Mouse (Mus musculus) small intestine, adult 2 months (tissue): ENCODE data around the gene Tex14. TPM values are rescaled to one million over a fixed set of nuclear protein-coding genes. Genes with fewer than 3 reads are reported as not detected.
A peak's percentile ranks its signal among the peaks of the same experiment; 100 is the strongest.
"Not testable (repeated sequence)": the region's sequence is repeated elsewhere in the genome, so short reads cannot be mapped to it uniquely, and the experiment has no call there.

Source experiments
- H3K27ac ChIP-seq: fragments of 200-500 bp; 2 replicates; pipeline ENCODE4 v1.5.1; 2012; ENCODE audit warnings: low read depth, low read length, control low read depth, inconsistent platforms; ENCODE audit not compliant: insufficient read depth
- H3K27me3 ChIP-seq: fragments of 200-500 bp; 2 replicates; pipeline ENCODE4 v1.6.1; 2012; ENCODE audit warnings: mild to moderate bottlenecking, moderate library complexity, low read length, inconsistent platforms; ENCODE audit not compliant: control insufficient read depth, insufficient read depth
- H3K36me3 ChIP-seq: fragments of 200-500 bp; 2 replicates; pipeline ENCODE4 v1.6.1; 2012; ENCODE audit warnings: mild to moderate bottlenecking, low read length, control low read depth, inconsistent platforms; ENCODE audit not compliant: control insufficient read depth, insufficient read depth
- H3K4me1 ChIP-seq: fragments of 200-500 bp; 2 replicates; pipeline ENCODE4 v1.6.1; 2012; ENCODE audit warnings: low read length, inconsistent platforms, mixed read lengths; ENCODE audit not compliant: control insufficient read depth, insufficient read depth, insufficient read length
- H3K4me3 ChIP-seq: fragments of 200-500 bp; 2 replicates; pipeline ENCODE4 v1.5.1; 2012; ENCODE audit warnings: low read depth, mild to moderate bottlenecking, control low read depth, inconsistent platforms, low read length, moderate library complexity
- CTCF ChIP-seq: fragments of 200-500 bp; IDR thresholded peaks from 2 replicates; pipeline ENCODE4 v1.5.1; 2012; ENCODE audit warnings: low read depth, mild to moderate bottlenecking, control low read depth, inconsistent platforms, low read length, moderate library complexity, mixed read lengths; ENCODE audit not compliant: insufficient replicate concordance, insufficient read length; ENCODE audit errors: extremely low read depth
- POLR2A ChIP-seq: fragments of 200-500 bp; IDR thresholded peaks from 2 replicates; pipeline ENCODE4 v1.6.1; 2012; ENCODE audit warnings: low read depth, mild to moderate bottlenecking, control low read depth, inconsistent platforms, low read length, moderate library complexity
- WGBS: fragments of 180-500 bp; shearing (Covaris S2); methylation state at CpG from one replicate; pipeline ENCODE4 v1.1.7; 2018; 5-methylcytosine and 5-hydroxymethylcytosine counted together
- polyA plus RNA-seq: library from polyadenylated mRNA; depleted of rRNA; stranded (reverse); fragments of >200 nt; gene quantifications from 2 replicates; pipeline ENCODE4 v1.2.3, GENCODE M21; 2012

The Tex14 gene
- polyA plus RNA-seq, 1 experiment, result 0.19 TPM

- Histone ChIP-seq H3K27me3 (no peaks in the 10 kb centered on the region), H3K4me1 (peaks cover 12% of the 10 kb centered on the region; the same call in 1 of the 2 replicates), H3K4me3 (no peak overlapping the region), H3K27ac (no peak overlapping the region), H3K36me3 (no peaks in the 10 kb centered on the region)
- WGBS, result 9% methylated on average over 13 of the region's 13 CpGs
- TF ChIP-seq POLR2A, result no peak
- no peak for TF ChIP-seq CTCF
Measured at GRCm38 (mm10) chr11:87453216-87454034, 48.6 kb downstream of the Tex14 start.

- H3K4me3 ChIP-seq, result no peak overlapping the region
- H3K36me3 ChIP-seq, result no peaks in the 10 kb centered on the region
- no peak for TF ChIP-seq POLR2A
- TF ChIP-seq CTCF, result no peak
- peaks cover 12% of the 10 kb centered on the region; the same call in 1 of the 2 replicates for H3K4me1 ChIP-seq
- H3K27me3 ChIP-seq, result no peaks in the 10 kb centered on the region
- 70% methylated on average over 2 of the region's 2 CpGs for WGBS
- H3K27ac ChIP-seq, result no peak overlapping the region
Measured at GRCm38 (mm10) chr11:87454035-87454690, 49.3 kb downstream of the Tex14 start.

- H3K27me3 ChIP-seq, result no peaks in the 10 kb centered on the region
- TF ChIP-seq CTCF, result no peak
- TF ChIP-seq POLR2A, result no peak
- WGBS, result 37% methylated on average over 5 of the region's 5 CpGs
- H3K4me1 ChIP-seq, result peaks cover 12% of the 10 kb centered on the region; the same call in 1 of the 2 replicates
- H3K4me3 ChIP-seq, result no peak overlapping the region
- no peaks in the 10 kb centered on the region for H3K36me3 ChIP-seq
- H3K27ac ChIP-seq, result no peak overlapping the region
Measured at GRCm38 (mm10) chr11:87455573-87455972, 50.7 kb downstream of the Tex14 start.

GRCm38 (mm10) chr11:87455984-87456383 lies 51.1 kb downstream of the Tex14 start:
- Histone ChIP-seq H3K4me3 (no peak overlapping the region), H3K27ac (no peak overlapping the region), H3K36me3 (no peaks in the 10 kb centered on the region), H3K4me1 (peaks cover 12% of the 10 kb centered on the region; the same call in 1 of the 2 replicates), H3K27me3 (no peaks in the 10 kb centered on the region)
- WGBS, result 57% methylated on average over 4 of the region's 4 CpGs
- no peak for TF ChIP-seq CTCF
- TF ChIP-seq POLR2A, result no peak

GRCm38 (mm10) chr11:87460566-87460965 lies 55.7 kb downstream of the Tex14 start:
- no peak overlapping the region for H3K4me3 ChIP-seq
- H3K27ac ChIP-seq, result no peak overlapping the region
- H3K4me1 ChIP-seq, result peaks cover under 1% of the 10 kb centered on the region; the same call in 1 of the 2 replicates
- no peaks in the 10 kb centered on the region for H3K36me3 ChIP-seq
- no peak for TF ChIP-seq POLR2A
- WGBS, result 97% methylated on average over 6 of the region's 6 CpGs
- H3K27me3 ChIP-seq, result no peaks in the 10 kb centered on the region

GRCm38 (mm10) chr11:87461780-87462460 lies 57.1 kb downstream of the Tex14 start:
- H3K4me1 ChIP-seq, H3K36me3 ChIP-seq, H3K27ac ChIP-seq, H3K27me3 ChIP-seq: not testable (repeated sequence)
- under 1% methylated on average over 21 of the region's 58 CpGs for WGBS
- H3K4me3 ChIP-seq, result peak overlapping the region; percentile 20
